Mouse (Mus musculus): ENCODE data around the gene Gm20388.
"Not testable (repeated sequence)": the region's sequence is repeated elsewhere in the genome, so short reads cannot be mapped to it uniquely, and the experiment has no call there.

DNA sequence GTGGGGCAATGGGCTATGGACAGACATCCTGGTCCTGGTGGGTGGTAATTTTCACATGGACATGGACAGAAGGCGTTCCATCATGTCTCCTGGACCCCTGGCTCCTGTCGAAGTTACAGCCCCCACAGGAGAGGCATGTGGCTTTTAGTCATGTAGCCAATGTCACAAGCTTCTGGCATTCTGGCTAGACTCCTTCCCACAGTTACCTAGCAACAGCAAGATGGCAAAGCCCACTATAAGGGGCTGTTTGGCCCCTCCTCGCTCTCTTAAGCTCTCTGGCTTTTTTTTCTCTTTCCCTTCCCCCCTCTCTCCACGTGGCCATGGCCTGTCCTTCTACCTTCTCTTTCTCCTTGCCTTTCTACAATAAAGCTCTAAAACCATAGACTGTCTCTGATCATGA lies 2662.5 kb downstream of the Gm20388 start:
- TF ChIP-seq POLR2A, CTCF (IDR thresholded peaks at IDR 0.05; ENCODE audit: insufficient read depth, low read depth, low read length): not testable (repeated sequence)

Data from olfactory bulb, adult 2 months (tissue).